Mouse (Mus musculus) lung, embryonic 15.5 days (tissue): ENCODE measurements at regions not wholly inside any gene's neighbourhood (a gene's known extent, or its start where the extent isn't known, plus 50 kb on each side); places are given as distances from the start of the nearest gene placed in this dataset.

Experiments
- ATAC-seq: fragments of 200-750 bp; cut with Nextera tagmentation; 2 replicates; pipeline ENCODE4 v1.8.0; 2017; ENCODE audit warnings: moderate number of reproducible peaks, borderline replicate concordance; ENCODE audit not compliant: low FRiP score, low TSS enrichment; ENCODE audit errors: extremely low read depth
- H3K27ac ChIP-seq: fragments of 300-500 bp; sonication (generic); 2 replicates; pipeline ENCODE4 v1.5.1; 2015; ENCODE audit warnings: moderate library complexity, mild to moderate bottlenecking, inconsistent platforms
- H3K27me3 ChIP-seq: fragments of 300-500 bp; sonication (generic); 2 replicates; pipeline ENCODE4 v1.6.1; 2015; ENCODE audit warnings: inconsistent platforms
- H3K36me3 ChIP-seq: fragments of 300-500 bp; sonication (generic); 2 replicates; pipeline ENCODE4 v1.6.1; 2015; ENCODE audit warnings: inconsistent platforms
- H3K4me1 ChIP-seq: fragments of 300-500 bp; sonication (generic); 2 replicates; pipeline ENCODE4 v1.6.1; 2015; ENCODE audit warnings: inconsistent platforms
- H3K4me2 ChIP-seq: fragments of 300-500 bp; sonication (generic); 2 replicates; pipeline ENCODE4 v1.6.1; 2015; ENCODE audit warnings: inconsistent platforms, mild to moderate bottlenecking, moderate library complexity
- H3K4me3 ChIP-seq: fragments of 300-500 bp; sonication (generic); 2 replicates; pipeline ENCODE4 v1.5.1; 2015; ENCODE audit warnings: mild to moderate bottlenecking, inconsistent platforms
- H3K9ac ChIP-seq: fragments of 300-500 bp; sonication (generic); 2 replicates; pipeline ENCODE4 v1.6.1; 2015; ENCODE audit warnings: inconsistent platforms
- H3K9me3 ChIP-seq: fragments of 300-500 bp; sonication (generic); 2 replicates; pipeline ENCODE4 v1.6.1; 2016; ENCODE audit warnings: inconsistent platforms
- WGBS: fragments of 180-500 bp; shearing (Covaris S2); methylation state at CpG from one replicate; pipeline ENCODE4 v1.1.7; 2015; 5-methylcytosine and 5-hydroxymethylcytosine counted together

GRCm38 (mm10) chr2:105552092-105552491, 116.6 kb upstream of the Pax6 start:
- H3K27me3 ChIP-seq = no peaks in the 10 kb centered on the region
- no peaks in the 10 kb centered on the region for H3K9me3 ChIP-seq
- H3K4me1 ChIP-seq = no peaks in the 10 kb centered on the region
- no peak overlapping the region for H3K4me2 ChIP-seq
- H3K9ac ChIP-seq = no peak overlapping the region
- H3K36me3 ChIP-seq = no peaks in the 10 kb centered on the region
- no peak overlapping the region for H3K4me3 ChIP-seq
- no peak overlapping the region for H3K27ac ChIP-seq
- no peak for ATAC-seq
- 35% methylated on average over 2 of the region's 2 CpGs for WGBS

- H3K4me3 ChIP-seq = no peak overlapping the region
- no peak overlapping the region for H3K27ac ChIP-seq
- H3K36me3 ChIP-seq = no peaks in the 10 kb centered on the region
- no peaks in the 10 kb centered on the region for H3K9me3 ChIP-seq
- no peak for ATAC-seq
- no peak overlapping the region for H3K9ac ChIP-seq
- H3K4me1 ChIP-seq = no peaks in the 10 kb centered on the region
- H3K27me3 ChIP-seq = no peaks in the 10 kb centered on the region
- 12% methylated on average over 2 of the region's 2 CpGs for WGBS
- H3K4me2 ChIP-seq = no peak overlapping the region
Measured at GRCm38 (mm10) chr2:105586782-105587181, 81.9 kb upstream of the Pax6 start.

- no peak overlapping the region for H3K27ac ChIP-seq
- no peaks in the 10 kb centered on the region for H3K4me1 ChIP-seq
- no peaks in the 10 kb centered on the region for H3K9me3 ChIP-seq
- H3K27me3 ChIP-seq = no peaks in the 10 kb centered on the region
- no peak for ATAC-seq
- H3K4me2 ChIP-seq = no peak overlapping the region
- H3K4me3 ChIP-seq = no peak overlapping the region
- 77% methylated on average over 2 of the region's 2 CpGs for WGBS
- no peaks in the 10 kb centered on the region for H3K36me3 ChIP-seq
- no peak overlapping the region for H3K9ac ChIP-seq
Measured at GRCm38 (mm10) chr2:105594131-105594530, 74.6 kb upstream of the Pax6 start.

GRCm38 (mm10) chr2:105604553-105605116, 64.1 kb upstream of the Pax6 start:
- Histone ChIP-seq H3K4me3 (no peak overlapping the region), H3K9ac (no peak overlapping the region), H3K36me3 (no peaks in the 10 kb centered on the region), H3K27me3 (peaks cover 4% of the 10 kb centered on the region; the same call in 1 of the 2 replicates), H3K27ac (no peak overlapping the region), H3K9me3 (no peaks in the 10 kb centered on the region), H3K4me1 (0 out of 2 replicates have a peak, but pooled peaks cover 3% of the 10 kb centered on the region), H3K4me2 (no peak overlapping the region)
- no peak for ATAC-seq
- WGBS = 31% methylated on average over 11 of the region's 11 CpGs

- Histone ChIP-seq H3K36me3 (no peaks in the 10 kb centered on the region), H3K27me3 (peaks cover 13% of the 10 kb centered on the region; the same call in 1 of the 2 replicates), H3K9me3 (no peaks in the 10 kb centered on the region), H3K4me2 (no peak overlapping the region), H3K9ac (no peak overlapping the region), H3K4me1 (peaks cover 11% of the 10 kb centered on the region), H3K27ac (no peak overlapping the region), H3K4me3 (no peak overlapping the region)
- 53% methylated on average over 8 of the region's 8 CpGs for WGBS
- no peak for ATAC-seq
Measured at GRCm38 (mm10) chr2:105607969-105608538, 60.6 kb upstream of the Pax6 start.

- Histone ChIP-seq H3K36me3 (no peaks in the 10 kb centered on the region), H3K27me3 (peaks cover 13% of the 10 kb centered on the region; the same call in 1 of the 2 replicates), H3K27ac (no peak overlapping the region), H3K9me3 (no peaks in the 10 kb centered on the region), H3K4me3 (no peak overlapping the region), H3K4me2 (no peak overlapping the region), H3K4me1 (peaks cover 11% of the 10 kb centered on the region), H3K9ac (no peak overlapping the region)
- WGBS = 46% methylated on average over 7 of the region's 7 CpGs
- ATAC-seq = no peak
Measured at GRCm38 (mm10) chr2:105608756-105609155, 59.9 kb upstream of the Pax6 start.

GRCm38 (mm10) chr2:105611014-105611413, 57.7 kb upstream of the Pax6 start:
- Histone ChIP-seq H3K4me2 (no peak overlapping the region), H3K27me3 (peaks cover 9% of the 10 kb centered on the region; the same call in 1 of the 2 replicates), H3K9ac (no peak overlapping the region), H3K4me3 (no peak overlapping the region), H3K36me3 (no peaks in the 10 kb centered on the region), H3K9me3 (no peaks in the 10 kb centered on the region), H3K4me1 (peaks cover 7% of the 10 kb centered on the region), H3K27ac (no peak overlapping the region)
- WGBS = 63% methylated on average over 5 of the region's 5 CpGs
- ATAC-seq = no peak

- Histone ChIP-seq H3K27me3 (peaks cover 9% of the 10 kb centered on the region; the same call in 1 of the 2 replicates), H3K36me3 (no peaks in the 10 kb centered on the region), H3K9me3 (no peaks in the 10 kb centered on the region), H3K9ac (no peak overlapping the region), H3K4me1 (peaks cover 7% of the 10 kb centered on the region), H3K27ac (no peak overlapping the region), H3K4me2 (no peak overlapping the region), H3K4me3 (no peak overlapping the region)
- 15% methylated on average over 4 of the region's 4 CpGs for WGBS
- ATAC-seq = no peak
Measured at GRCm38 (mm10) chr2:105611651-105612050, 57.0 kb upstream of the Pax6 start.

GRCm38 (mm10) chr2:105612051-105612664, 56.5 kb upstream of the Pax6 start:
- H3K4me2 ChIP-seq = peak overlapping the region; percentile 34; the same call in 1 of the 2 replicates
- peaks cover 9% of the 10 kb centered on the region; the same call in 1 of the 2 replicates for H3K27me3 ChIP-seq
- WGBS = 6% methylated on average over 21 of the region's 21 CpGs
- no peak overlapping the region for H3K9ac ChIP-seq
- H3K4me3 ChIP-seq = no peak overlapping the region
- ATAC-seq = peak; percentile 65; the same call in 1 of the 2 replicates
- no peak overlapping the region for H3K27ac ChIP-seq
- peaks cover 7% of the 10 kb centered on the region for H3K4me1 ChIP-seq
- H3K36me3 ChIP-seq = no peaks in the 10 kb centered on the region
- H3K9me3 ChIP-seq = no peaks in the 10 kb centered on the region

GRCm38 (mm10) chr2:105612706-105613105, 56.0 kb upstream of the Pax6 start:
- H3K4me2 ChIP-seq = peak overlapping the region; percentile 34; the same call in 1 of the 2 replicates
- H3K4me3 ChIP-seq = no peak overlapping the region
- peaks cover 9% of the 10 kb centered on the region; the same call in 1 of the 2 replicates for H3K27me3 ChIP-seq
- H3K27ac ChIP-seq = no peak overlapping the region
- H3K9ac ChIP-seq = no peak overlapping the region
- WGBS = 34% methylated on average over 7 of the region's 7 CpGs
- H3K36me3 ChIP-seq = no peaks in the 10 kb centered on the region
- peaks cover 7% of the 10 kb centered on the region for H3K4me1 ChIP-seq
- H3K9me3 ChIP-seq = no peaks in the 10 kb centered on the region
- no peak for ATAC-seq

GRCm38 (mm10) chr2:105613243-105613642, 55.5 kb upstream of the Pax6 start:
- H3K4me3 ChIP-seq = no peak overlapping the region
- no peak for ATAC-seq
- H3K9me3 ChIP-seq = no peaks in the 10 kb centered on the region
- H3K4me2 ChIP-seq = no peak overlapping the region
- no peak overlapping the region for H3K27ac ChIP-seq
- peaks cover 9% of the 10 kb centered on the region; the same call in 1 of the 2 replicates for H3K27me3 ChIP-seq
- H3K4me1 ChIP-seq = peaks cover 7% of the 10 kb centered on the region
- no peaks in the 10 kb centered on the region for H3K36me3 ChIP-seq
- WGBS = 63% methylated on average over 6 of the region's 6 CpGs
- no peak overlapping the region for H3K9ac ChIP-seq
